Mouse (Mus musculus) spleen, adult 2 months (tissue): ENCODE results near the gene Med29.

Experiments used
- CTCF ChIP-seq: fragments of 200-500 bp; IDR thresholded peaks from 2 replicates; pipeline ENCODE4 v1.5.1; 2011; ENCODE audit warnings: mild to moderate bottlenecking, inconsistent platforms; ENCODE audit not compliant: insufficient read depth, insufficient read length, insufficient replicate concordance; ENCODE audit errors: extremely low read depth
- POLR2A ChIP-seq: fragments of 200-500 bp; IDR thresholded peaks from 2 replicates; pipeline ENCODE4 v1.6.1; 2011; ENCODE audit warnings: low read depth, low read length, inconsistent platforms

DNA sequence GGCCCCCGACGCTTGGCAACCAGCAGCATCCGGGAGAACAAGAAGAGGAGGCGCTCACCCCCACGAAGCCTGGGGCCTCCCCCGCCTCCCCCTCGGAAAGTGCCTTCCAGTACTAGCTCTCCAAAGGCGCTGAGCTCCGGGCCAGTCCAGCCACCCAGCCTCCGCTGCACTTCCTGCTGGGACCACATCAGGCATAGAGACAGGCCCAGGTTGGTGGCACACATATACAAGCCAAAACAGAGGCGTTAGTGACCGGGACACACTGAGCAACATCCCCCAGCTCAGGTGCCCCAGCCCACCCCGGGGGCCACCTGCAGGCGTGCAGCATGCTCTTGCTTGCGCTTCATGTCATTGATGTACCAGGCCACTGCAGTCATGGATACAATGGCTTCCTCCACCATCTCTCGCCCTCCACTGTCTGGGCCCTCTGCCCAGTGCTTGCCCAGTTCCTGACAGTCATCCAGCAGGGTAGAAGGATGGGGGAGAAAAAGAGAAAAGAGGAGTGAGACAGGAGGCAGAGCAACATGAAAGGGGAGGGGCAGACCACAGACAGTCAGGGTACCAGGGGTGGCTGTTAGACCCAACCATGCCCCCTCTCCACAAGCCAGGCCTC, 24.7 kb downstream of the Med29 start:
- TF ChIP-seq POLR2A (no peak), CTCF (no peak)
